Mouse (Mus musculus) left cerebral cortex, postnatal 14 days (tissue): ENCODE results near the gene Col25a1. TPM values are rescaled to one million over a fixed set of nuclear protein-coding genes. Genes with fewer than 3 reads are reported as not detected.

Experiments
- DNase-seq, 2 experiments: peaks; one replicate each; pipeline ENCODE4 v3.0.0; 2021 to 2022; ENCODE audit warnings: low spot score in 2 of 2, mixed read lengths in 1 of 2
- intact Hi-C: fragments of 180-260 bp; cut with DNase I; formaldehyde crosslinking; loops from one replicate; pipeline ENCODE4 v1.15.1; 2025
- total RNA-seq, 2 experiments: library from RNA; stranded (reverse); gene quantifications; 2 replicates each; pipeline ENCODE4 v1.2.3; 2021

The Col25a1 gene
- total RNA-seq, 2 experiments from 2014 or later, result 26.4 to 32.3 TPM

- DNase-seq, result no peak
- intact Hi-C loops, result no loop called here
These were observed 101.6 kb downstream of the Col25a1 start for GRCm38 (mm10) chr3:130232944-130233343.

GRCm38 (mm10) chr3:130235233-130235632, 103.9 kb downstream of the Col25a1 start:
- intact Hi-C loops, result no loop called here
- DNase-seq, result no peak

- no peak for DNase-seq
- intact Hi-C loops, result no loop called here
These were observed 104.8 kb downstream of the Col25a1 start for GRCm38 (mm10) chr3:130236129-130236528.

- DNase-seq, result no peak
- intact Hi-C loops, result no loop called here
These were observed 106.6 kb downstream of the Col25a1 start for GRCm38 (mm10) chr3:130237852-130238251.

GRCm38 (mm10) chr3:130241924-130242323, 110.6 kb downstream of the Col25a1 start:
- DNase-seq, result no peak
- intact Hi-C loops, result no loop called here

GRCm38 (mm10) chr3:130242647-130243296, 111.5 kb downstream of the Col25a1 start:
- DNase-seq, result no peak
- intact Hi-C loops, result no loop called here

- no peak for DNase-seq
- intact Hi-C loops, result no loop called here
These were observed 121.1 kb downstream of the Col25a1 start for GRCm38 (mm10) chr3:130252355-130252754.

GRCm38 (mm10) chr3:130256059-130256458, 124.8 kb downstream of the Col25a1 start:
- intact Hi-C loops, result no loop called here
- no peak for DNase-seq

- DNase-seq, result no peak
- intact Hi-C loops, result no loop called here
These were observed 125.3 kb downstream of the Col25a1 start for GRCm38 (mm10) chr3:130256610-130257009.

- no peak for DNase-seq
- intact Hi-C loops, result no loop called here
These were observed 128.4 kb downstream of the Col25a1 start for GRCm38 (mm10) chr3:130259670-130260069.

GRCm38 (mm10) chr3:130260316-130260715, 129.0 kb downstream of the Col25a1 start:
- DNase-seq, result no peak
- intact Hi-C loops, result no loop called here

- intact Hi-C loops, result no loop called here
- DNase-seq, result peak; percentile 40 to 41
These were observed 133.8 kb downstream of the Col25a1 start for GRCm38 (mm10) chr3:130265104-130265503.

- no peak for DNase-seq
- intact Hi-C loops, result no loop called here
These were observed 139.2 kb downstream of the Col25a1 start for GRCm38 (mm10) chr3:130270509-130270908.

GRCm38 (mm10) chr3:130273949-130274348, 142.6 kb downstream of the Col25a1 start:
- intact Hi-C loops, result no loop called here

GRCm38 (mm10) chr3:130278298-130279050, 147.2 kb downstream of the Col25a1 start:
- DNase-seq, result no peak
- intact Hi-C loops, result no loop called here

More at GRCm38 (mm10) chr3:130273949-130274348, 142.6 kb downstream of the Col25a1 start:
- DNase-seq, result no peak

GRCm38 (mm10) chr3:130283011-130283760, 151.9 kb downstream of the Col25a1 start:
- no peak for DNase-seq
- intact Hi-C loops, result no loop called here

- no peak for DNase-seq
- intact Hi-C loops, result no loop called here
These were observed 156.8 kb downstream of the Col25a1 start for GRCm38 (mm10) chr3:130288102-130288501.

- DNase-seq, result no peak
These were observed 157.5 kb downstream of the Col25a1 start for GRCm38 (mm10) chr3:130288756-130289155.

GRCm38 (mm10) chr3:130289220-130289619, 157.9 kb downstream of the Col25a1 start:
- DNase-seq, result no peak
- intact Hi-C loops, result no loop called here

More at GRCm38 (mm10) chr3:130288756-130289155, 157.5 kb downstream of the Col25a1 start:
- intact Hi-C loops, result no loop called here

- intact Hi-C loops, result no loop called here
- DNase-seq, result no peak
These were observed 158.9 kb downstream of the Col25a1 start for GRCm38 (mm10) chr3:130290175-130290574.
